ENCODE assay signal across 18 mouse cellular contexts in the genomic region with DNA sequence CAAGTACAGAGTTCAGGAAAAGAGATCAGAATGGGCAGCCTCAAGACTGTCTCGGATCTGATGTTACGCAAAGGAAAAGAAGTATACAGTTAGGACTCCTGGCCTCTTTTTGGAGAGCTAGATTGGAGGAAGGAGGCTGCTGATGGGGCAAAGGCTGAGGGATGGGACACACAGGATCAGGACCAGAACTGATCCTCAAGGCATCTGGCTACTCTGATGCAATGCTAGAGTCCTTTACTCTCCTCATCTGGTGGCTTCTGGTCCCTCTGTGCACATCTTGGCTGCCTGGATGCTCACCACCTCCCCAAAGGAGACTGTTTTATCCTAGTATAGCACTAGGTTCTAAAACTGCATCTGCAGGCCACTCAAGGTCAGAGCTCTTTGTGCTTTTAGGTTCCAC. TPM values are rescaled to one million over a fixed set of nuclear protein-coding genes. Genes with fewer than 3 reads are reported as not detected.
"Had no signal": no experiment of that assay in that cellular context is flagged by ENCODE, and none has a peak within 500 bp of the region (broad histone marks: within the 10 kb centered on the region; RNA-seq: fewer than 3 reads in every experiment).

No protein-coding gene starts in this region.

- H3K4me2 ChIP-seq: limb, embryonic 12.5 days; limb, embryonic 15.5 days; liver, embryonic 12.5 days; liver, embryonic 15.5 days; neural tube, embryonic 12.5 days had no signal

- H3K27ac ChIP-seq: limb, embryonic 12.5 days; limb, embryonic 15.5 days; liver, embryonic 12.5 days; liver, embryonic 15.5 days; neural tube, embryonic 12.5 days had no signal

- H3K4me1 ChIP-seq: limb, embryonic 12.5 days; limb, embryonic 15.5 days; liver, embryonic 12.5 days; liver, embryonic 15.5 days had no signal

- H3K27me3 ChIP-seq: neural tube, embryonic 12.5 days had no signal

- H3K36me3 ChIP-seq: limb, embryonic 12.5 days; limb, embryonic 15.5 days; liver, embryonic 12.5 days; liver, embryonic 15.5 days; midbrain, embryonic 12.5 days; neural tube, embryonic 12.5 days had no signal

- DNase-seq: kidney, adult 18-20 months; kidney, adult 9 months; kidney, postnatal 14 days; kidney, postnatal 4 days; left cerebral cortex, postnatal 4 days; lung, adult 2 months; lung, postnatal 14 days; lung, postnatal 4 days; thymus, postnatal 25 days had no signal

- ATAC-seq: liver, embryonic 12.5 days had no signal

- H3K9me3 ChIP-seq: limb, embryonic 12.5 days; limb, embryonic 15.5 days; liver, embryonic 12.5 days; liver, embryonic 15.5 days; midbrain, embryonic 12.5 days; neural tube, embryonic 12.5 days had no signal

- H3K4me3 ChIP-seq: limb, embryonic 12.5 days; limb, embryonic 15.5 days; liver, embryonic 12.5 days; liver, embryonic 15.5 days; midbrain, embryonic 12.5 days; neural tube, embryonic 12.5 days had no signal

- H3K9ac ChIP-seq: limb, embryonic 12.5 days; limb, embryonic 15.5 days; liver, embryonic 12.5 days; liver, embryonic 15.5 days; midbrain, embryonic 12.5 days; neural tube, embryonic 12.5 days had no signal

RNA-seq across cellular contexts. Expression of a gene that starts 44.4 kb away (rescaled TPM):
- total RNA-seq: megakaryocyte progenitor cell, adult 5-6 weeks; megakaryocyte-erythroid progenitor cell, adult 5-6 weeks had no signal
- polyA plus RNA-seq: liver, embryonic 12.5 days; liver, embryonic 15.5 days; thymus, postnatal 0 days had no signal
